Mouse (Mus musculus) ES-E14 (cell line): Measurements from ENCODE around the gene Cys1.

Experiments used
- CHD2 ChIP-seq: IDR thresholded peaks from 2 replicates; pipeline ENCODE4 v1.6.1; 2014; ENCODE audit warnings: mild to moderate bottlenecking, low read depth, low read length, inconsistent platforms
- HCFC1 ChIP-seq: IDR thresholded peaks from 2 replicates; pipeline ENCODE4 v1.6.1; 2012; ENCODE audit warnings: low read length, inconsistent platforms, borderline replicate concordance; ENCODE audit not compliant: insufficient read depth
- ZC3H11A ChIP-seq: IDR thresholded peaks from 2 replicates; pipeline ENCODE4 v1.6.1; 2012; ENCODE audit warnings: low read depth, mild to moderate bottlenecking, inconsistent platforms, low read length, borderline replicate concordance

DNA sequence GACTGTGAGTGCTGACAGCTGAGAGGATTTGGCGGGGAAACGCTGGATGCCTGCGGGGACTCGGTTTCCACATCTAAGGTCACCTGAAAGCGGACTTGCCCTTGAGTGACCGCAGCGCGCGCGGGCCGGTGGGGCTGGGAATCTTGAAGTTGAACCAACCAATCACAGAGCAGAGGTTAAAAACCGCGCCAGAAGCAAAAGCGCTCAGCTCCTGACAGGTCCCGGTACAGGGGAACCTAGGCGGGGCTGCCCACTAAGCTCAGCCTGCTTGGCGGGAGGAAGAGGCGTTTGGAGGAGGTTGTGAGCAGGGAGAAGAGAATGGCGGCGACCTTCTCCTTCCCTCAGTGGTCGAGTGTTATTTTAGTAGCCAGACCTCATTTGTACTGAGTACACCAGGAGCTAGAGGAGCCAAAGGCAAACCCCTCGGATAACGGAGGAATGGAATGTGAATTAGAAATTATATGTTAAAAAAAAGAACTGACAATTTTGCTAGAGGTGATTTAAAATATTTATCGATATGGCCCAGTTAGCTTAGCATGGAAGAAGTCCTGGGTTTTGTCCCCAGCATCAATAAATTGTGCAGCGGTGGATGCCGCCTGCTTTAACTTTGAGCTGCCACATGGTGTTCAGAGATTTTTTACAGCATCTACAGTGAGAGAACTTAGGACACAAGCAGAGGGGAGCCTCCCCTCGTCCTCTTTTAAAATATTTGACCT is 25.3 kb upstream of the Cys1 start:
- TF ChIP-seq ZC3H11A (no peak), HCFC1 (no peak), CHD2 (no peak)
